Mouse (Mus musculus): ENCODE data around the gene Sfta2. TPM values are rescaled to one million over a fixed set of nuclear protein-coding genes. Genes with fewer than 3 reads are reported as not detected.

Gene Sfta2
- total RNA-seq, 2 experiments from 2014 or later = not detected

GRCm38 (mm10) chr17:35571477-35571876, 29.9 kb upstream of the Sfta2 start:
- intact Hi-C loops (cut with DNase I) = no loop called here
- no peak overlapping the region for H3K4me3 ChIP-seq
- no peak for DNase-seq (ENCODE audit: extremely low spot score in 1 of 2, low spot score in 2 of 2)
- no peak overlapping the region for H3K27ac ChIP-seq
- no peak; the same call in 1 of the 2 replicates for TF ChIP-seq CTCF (IDR thresholded peaks at IDR 0.05)

GRCm38 (mm10) chr17:35578211-35578610, 23.1 kb upstream of the Sfta2 start:
- intact Hi-C loops (cut with DNase I) = loop anchor here (5.0 kb wide), 1 partner anchor 91 kb away; no protein-coding TSS in a partner anchor
- Histone ChIP-seq H3K27ac (no peak overlapping the region), H3K4me3 (no peak overlapping the region)
- TF ChIP-seq CTCF (IDR thresholded peaks at IDR 0.05) = peak; percentile 99
- DNase-seq (ENCODE audit: extremely low spot score in 1 of 2, low spot score in 2 of 2) = peak; percentile 64 to 76

- Histone ChIP-seq H3K27ac (no peak overlapping the region), H3K4me3 (no peak overlapping the region)
- DNase-seq (ENCODE audit: extremely low spot score in 1 of 2, low spot score in 2 of 2) = no peak
- intact Hi-C loops (cut with DNase I) = no loop called here
- peak; percentile 56 for TF ChIP-seq CTCF (IDR thresholded peaks at IDR 0.05)
Observed at GRCm38 (mm10) chr17:35582900-35583299, 18.4 kb upstream of the Sfta2 start.

GRCm38 (mm10) chr17:35584330-35584937, 16.9 kb upstream of the Sfta2 start:
- peak; percentile 77 to 86 for DNase-seq (ENCODE audit: extremely low spot score in 1 of 2, low spot score in 2 of 2)
- TF ChIP-seq CTCF (IDR thresholded peaks at IDR 0.05) = peak; percentile 96
- intact Hi-C loops (cut with DNase I) = loop anchor here (1.0 to 2.0 kb wide), 2 partner anchors 82 to 152 kb away; no protein-coding TSS in a partner anchor
- 0 out of 2 replicates have a peak overlapping the region, but pooled peaks have one; percentile 9 for H3K4me3 ChIP-seq
- H3K27ac ChIP-seq = no peak overlapping the region

- intact Hi-C loops (cut with DNase I) = no loop called here
- no peak for DNase-seq (ENCODE audit: extremely low spot score in 1 of 2, low spot score in 2 of 2)
Observed at GRCm38 (mm10) chr17:35587291-35587690, 14.1 kb upstream of the Sfta2 start.

GRCm38 (mm10) chr17:35588387-35588786, 13.0 kb upstream of the Sfta2 start:
- no peak for DNase-seq (ENCODE audit: extremely low spot score in 1 of 2, low spot score in 2 of 2)
- intact Hi-C loops (cut with DNase I) = no loop called here
- no peak for TF ChIP-seq CTCF (IDR thresholded peaks at IDR 0.05)
- no peak overlapping the region for H3K27ac ChIP-seq
- no peak overlapping the region for H3K4me3 ChIP-seq

More at GRCm38 (mm10) chr17:35587291-35587690, 14.1 kb upstream of the Sfta2 start:
- Histone ChIP-seq H3K4me3 (no peak overlapping the region), H3K27ac (no peak overlapping the region)
- no peak for TF ChIP-seq CTCF (IDR thresholded peaks at IDR 0.05)

- Histone ChIP-seq H3K27ac (peak overlapping the region; percentile 17; the same call in 1 of the 2 replicates), H3K4me3 (no peak overlapping the region)
- peak; percentile 79 to 81 for DNase-seq (ENCODE audit: extremely low spot score in 1 of 2, low spot score in 2 of 2)
- TF ChIP-seq CTCF (IDR thresholded peaks at IDR 0.05) = peak; percentile 96
- intact Hi-C loops (cut with DNase I) = loop anchor here (2.0 kb wide), 1 partner anchor 44 kb away; no protein-coding TSS in a partner anchor
Observed at GRCm38 (mm10) chr17:35590410-35591218, 10.7 kb upstream of the Sfta2 start.

- intact Hi-C loops (cut with DNase I) = loop anchor here (2.0 kb wide), 1 partner anchor 44 kb away; no protein-coding TSS in a partner anchor
- Histone ChIP-seq H3K27ac (peak overlapping the region; percentile 17; the same call in 1 of the 2 replicates), H3K4me3 (no peak overlapping the region)
- no peak for TF ChIP-seq CTCF (IDR thresholded peaks at IDR 0.05)
- DNase-seq (ENCODE audit: extremely low spot score in 1 of 2, low spot score in 2 of 2) = no peak
Observed at GRCm38 (mm10) chr17:35591219-35591578, 10.2 kb upstream of the Sfta2 start.

GRCm38 (mm10) chr17:35591731-35592130, 9.6 kb upstream of the Sfta2 start:
- Histone ChIP-seq H3K4me3 (no peak overlapping the region), H3K27ac (no peak overlapping the region)
- no peak for TF ChIP-seq CTCF (IDR thresholded peaks at IDR 0.05)
- no peak for DNase-seq (ENCODE audit: extremely low spot score in 1 of 2, low spot score in 2 of 2)
- intact Hi-C loops (cut with DNase I) = loop anchor here (2.0 kb wide), 1 partner anchor 43 kb away; no protein-coding TSS in a partner anchor

GRCm38 (mm10) chr17:35592131-35592530, 9.2 kb upstream of the Sfta2 start:
- intact Hi-C loops (cut with DNase I) = no loop called here

GRCm38 (mm10) chr17:35593786-35594185, 7.6 kb upstream of the Sfta2 start:
- Histone ChIP-seq H3K27ac (no peak overlapping the region), H3K4me3 (no peak overlapping the region)
- no peak for DNase-seq (ENCODE audit: extremely low spot score in 1 of 2, low spot score in 2 of 2)
- no peak for TF ChIP-seq CTCF (IDR thresholded peaks at IDR 0.05)
- intact Hi-C loops (cut with DNase I) = no loop called here

More at GRCm38 (mm10) chr17:35592131-35592530, 9.2 kb upstream of the Sfta2 start:
- no peak overlapping the region for H3K27ac ChIP-seq
- TF ChIP-seq CTCF (IDR thresholded peaks at IDR 0.05) = no peak
- no peak for DNase-seq (ENCODE audit: extremely low spot score in 1 of 2, low spot score in 2 of 2)
- no peak overlapping the region for H3K4me3 ChIP-seq

GRCm38 (mm10) chr17:35594456-35594855, 6.9 kb upstream of the Sfta2 start:
- no peak overlapping the region for H3K27ac ChIP-seq
- no peak overlapping the region for H3K4me3 ChIP-seq
- DNase-seq (ENCODE audit: extremely low spot score in 1 of 2, low spot score in 2 of 2) = no peak
- no peak for TF ChIP-seq CTCF (IDR thresholded peaks at IDR 0.05)
- intact Hi-C loops (cut with DNase I) = no loop called here
